Mouse (Mus musculus) lung, postnatal 0 days (tissue): ENCODE data around the gene Fbxl17.

Source experiments
- CTCF ChIP-seq: IDR thresholded peaks from 2 replicates; pipeline ENCODE4 v1.5.1; 2016; ENCODE audit warnings: antibody characterized with exemption, mild to moderate bottlenecking
- EP300 ChIP-seq: IDR thresholded peaks from 2 replicates; pipeline ENCODE4 v1.6.1; 2016; ENCODE audit warnings: antibody characterized with exemption, mild to moderate bottlenecking, control low read depth

DNA sequence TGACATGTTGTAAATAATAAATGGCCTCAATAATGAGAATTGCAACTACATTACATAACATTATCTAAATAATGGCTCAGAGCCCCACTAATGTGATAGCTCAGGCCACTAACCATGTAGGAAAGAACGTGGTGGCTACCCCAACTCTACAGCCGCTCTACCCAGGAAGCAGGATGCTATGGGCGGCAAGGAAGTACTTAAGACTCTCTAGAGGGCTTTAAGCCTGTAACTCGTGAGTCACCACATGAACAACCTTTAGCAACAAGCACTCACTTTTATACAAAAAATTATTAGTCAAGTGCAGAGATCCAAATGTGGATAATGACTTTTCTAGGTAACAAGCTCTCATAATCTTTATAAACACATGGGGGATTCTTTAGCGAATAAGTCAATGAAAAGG lies 365.0 kb downstream of the Fbxl17 start:
- 0 out of 2 replicates have a peak, but pooled peaks have one; percentile 37 for TF ChIP-seq EP300
- no peak for TF ChIP-seq CTCF
